Mouse (Mus musculus) C2C12 (cell line): ENCODE data around the gene Fmod. TPM values are rescaled to one million over a fixed set of nuclear protein-coding genes. Genes with fewer than 3 reads are reported as not detected.

Experiments used
- H3K27me3 ChIP-seq: one replicate; pipeline ENCODE4 v1.6.1; 2011; ENCODE audit not compliant: control insufficient read depth, insufficient read depth, insufficient read length
- H3K36me3 ChIP-seq: one replicate; pipeline ENCODE4 v1.6.1; 2011; ENCODE audit not compliant: control insufficient read depth, insufficient read depth
- H3K4me3 ChIP-seq: one replicate; pipeline ENCODE4 v1.5.1; 2011; ENCODE audit warnings: mild to moderate bottlenecking, control low read depth; ENCODE audit not compliant: poor library complexity, insufficient read depth, severe bottlenecking
- H3K79me2 ChIP-seq: one replicate; pipeline ENCODE4 v1.6.1; 2011; ENCODE audit not compliant: control insufficient read depth, insufficient read depth
- H3K79me3 ChIP-seq: one replicate; pipeline ENCODE4 v1.6.1; 2011; ENCODE audit warnings: low read depth, control low read depth
- H3ac ChIP-seq: one replicate; pipeline ENCODE3; 2011; ENCODE audit warnings: low read depth; ENCODE audit not compliant: control insufficient read depth, insufficient read length
- CEBPB ChIP-seq: IDR thresholded peaks from one replicate; pipeline ENCODE4 v1.6.1; 2011; ENCODE audit warnings: low read depth, mild to moderate bottlenecking, control low read depth, moderate library complexity
- CTCF ChIP-seq: IDR thresholded peaks from one replicate; pipeline ENCODE4 v1.5.1; 2011; ENCODE audit not compliant: control insufficient read depth, insufficient read depth, insufficient read length
- FOSL1 ChIP-seq: IDR thresholded peaks from one replicate; pipeline ENCODE4 v1.8.0; 2011; ENCODE audit warnings: mild to moderate bottlenecking, low read length; ENCODE audit not compliant: poor library complexity, insufficient read depth, severe bottlenecking
- MAX ChIP-seq: IDR thresholded peaks from one replicate; pipeline ENCODE4 v1.6.1; 2011; ENCODE audit warnings: mild to moderate bottlenecking, control low read depth
- MYOD1 ChIP-seq: IDR thresholded peaks from one replicate; pipeline ENCODE4 v1.6.1; 2011; ENCODE audit warnings: low read depth; ENCODE audit not compliant: control insufficient read depth, insufficient read length
- MYOG ChIP-seq: IDR thresholded peaks from one replicate; pipeline ENCODE4 v1.6.1; 2011; ENCODE audit not compliant: control insufficient read depth, insufficient read length; ENCODE audit errors: extremely low read depth
- USF1 ChIP-seq: IDR thresholded peaks from one replicate; pipeline ENCODE4 v1.6.1; 2011; ENCODE audit warnings: low read depth, mild to moderate bottlenecking, control low read depth, moderate library complexity
- polyA plus RNA-seq: library from polyadenylated mRNA; unstranded; fragments of >200 nt; fragmentation: generic; extraction: Trizol; gene quantifications from one replicate; pipeline ENCODE4 v1.2.1, GENCODE M21; 2012; ENCODE audit warnings: missing spikeins

The Fmod gene
- polyA plus RNA-seq, 1 experiment: 0.53 TPM

- Histone ChIP-seq H3K27me3 (peaks cover 32% of the 10 kb centered on the region), H3K79me3 (no peaks in the 10 kb centered on the region), H3K4me3 (no peak overlapping the region), H3K79me2 (no peaks in the 10 kb centered on the region), H3ac (no peak overlapping the region), H3K36me3 (no peaks in the 10 kb centered on the region)
- no peak for TF ChIP-seq USF1
- no peak for TF ChIP-seq CTCF
- TF ChIP-seq CEBPB: no peak
- no peak for TF ChIP-seq MYOD1
- no peak for TF ChIP-seq MYOG
- no peak for TF ChIP-seq MAX
- TF ChIP-seq FOSL1: no peak
Observed at GRCm38 (mm10) chr1:134024293-134024971, 12.6 kb upstream of the Fmod start.

GRCm38 (mm10) chr1:134025975-134026374 lies 11.1 kb upstream of the Fmod start:
- Histone ChIP-seq H3K27me3 (peaks cover 26% of the 10 kb centered on the region), H3K36me3 (no peaks in the 10 kb centered on the region), H3ac (no peak overlapping the region), H3K79me3 (no peaks in the 10 kb centered on the region), H3K79me2 (no peaks in the 10 kb centered on the region), H3K4me3 (no peak overlapping the region)
- TF ChIP-seq MYOG: no peak
- TF ChIP-seq CEBPB: no peak
- no peak for TF ChIP-seq FOSL1
- no peak for TF ChIP-seq MAX
- TF ChIP-seq USF1: no peak

GRCm38 (mm10) chr1:134026741-134027140 lies 10.3 kb upstream of the Fmod start:
- TF ChIP-seq FOSL1: no peak
- H3K36me3 ChIP-seq: no peaks in the 10 kb centered on the region
- no peak overlapping the region for H3K4me3 ChIP-seq
- no peaks in the 10 kb centered on the region for H3K79me2 ChIP-seq
- no peak overlapping the region for H3ac ChIP-seq
- no peaks in the 10 kb centered on the region for H3K79me3 ChIP-seq
- H3K27me3 ChIP-seq: peaks cover 18% of the 10 kb centered on the region

GRCm38 (mm10) chr1:134028161-134028846 lies 8.8 kb upstream of the Fmod start:
- peaks cover 15% of the 10 kb centered on the region for H3K27me3 ChIP-seq
- H3ac ChIP-seq: no peak overlapping the region
- H3K79me2 ChIP-seq: no peaks in the 10 kb centered on the region
- no peaks in the 10 kb centered on the region for H3K79me3 ChIP-seq
- TF ChIP-seq MYOG (no peak), CTCF (no peak), USF1 (no peak)
- no peaks in the 10 kb centered on the region for H3K36me3 ChIP-seq
- H3K4me3 ChIP-seq: no peak overlapping the region

GRCm38 (mm10) chr1:134036492-134036891 lies 562 bp upstream of the Fmod start:
- no peaks in the 10 kb centered on the region for H3K27me3 ChIP-seq
- no peak overlapping the region for H3ac ChIP-seq
- no peaks in the 10 kb centered on the region for H3K79me3 ChIP-seq
- no peaks in the 10 kb centered on the region for H3K79me2 ChIP-seq
- H3K36me3 ChIP-seq: no peaks in the 10 kb centered on the region
- no peak overlapping the region for H3K4me3 ChIP-seq
- TF ChIP-seq FOSL1: no peak
- TF ChIP-seq CTCF: no peak
- TF ChIP-seq MYOG: no peak
- no peak for TF ChIP-seq MYOD1
- TF ChIP-seq MAX: no peak
- no peak for TF ChIP-seq CEBPB
- no peak for TF ChIP-seq USF1

- TF ChIP-seq CTCF: no peak
- TF ChIP-seq MYOD1: no peak
- no peak for TF ChIP-seq CEBPB
- Histone ChIP-seq H3ac (no peak overlapping the region), H3K4me3 (no peak overlapping the region)
Observed at GRCm38 (mm10) chr1:134038336-134038735, 1.3 kb downstream of the Fmod start.

More at GRCm38 (mm10) chr1:134038336-134038735, 1.3 kb downstream of the Fmod start:
- no peaks in the 10 kb centered on the region for H3K79me2 ChIP-seq
- H3K79me3 ChIP-seq: no peaks in the 10 kb centered on the region
- H3K27me3 ChIP-seq: no peaks in the 10 kb centered on the region
- H3K36me3 ChIP-seq: no peaks in the 10 kb centered on the region
